Mouse (Mus musculus) neural tube, embryonic 14.5 days (tissue): ENCODE results near the gene Btbd35f21. TPM values are rescaled to one million over a fixed set of nuclear protein-coding genes. Genes with fewer than 3 reads are reported as not detected.
"Not testable (repeated sequence)": the region's sequence is repeated elsewhere in the genome, so short reads cannot be mapped to it uniquely, and the experiment has no call there.

ENCODE experiments used
- ATAC-seq: fragments of 200-750 bp; cut with Nextera tagmentation; 2 replicates; pipeline ENCODE4 v1.8.0; 2017; ENCODE audit warnings: low read depth, mild to moderate bottlenecking, moderate TSS enrichment, moderate library complexity
- H3K27ac ChIP-seq: fragments of 300-500 bp; sonication (generic); 2 replicates; pipeline ENCODE4 v1.5.1; 2014; ENCODE audit warnings: low read depth, mild to moderate bottlenecking, control low read depth, low read length, moderate library complexity, mixed read lengths
- H3K27me3 ChIP-seq: fragments of 300-500 bp; sonication (generic); 2 replicates; pipeline ENCODE4 v1.6.1; 2014; ENCODE audit warnings: low read length; ENCODE audit not compliant: control insufficient read depth, insufficient read depth
- H3K36me3 ChIP-seq: fragments of 300-500 bp; sonication (generic); 2 replicates; pipeline ENCODE4 v1.6.1; 2014; ENCODE audit warnings: low read length, mixed read lengths; ENCODE audit not compliant: control insufficient read depth, insufficient read depth
- H3K4me1 ChIP-seq: fragments of 300-500 bp; sonication (generic); 2 replicates; pipeline ENCODE4 v1.6.1; 2014; ENCODE audit warnings: low read length; ENCODE audit not compliant: control insufficient read depth, insufficient read depth
- H3K4me2 ChIP-seq: fragments of 300-500 bp; sonication (generic); 2 replicates; pipeline ENCODE4 v1.6.1; 2014; ENCODE audit warnings: mild to moderate bottlenecking, low read depth, low read length, control low read depth
- H3K4me3 ChIP-seq: fragments of 300-500 bp; sonication (generic); 2 replicates; pipeline ENCODE4 v1.5.1; 2014; ENCODE audit warnings: low read depth, low read length, control low read depth, mixed read lengths
- H3K9ac ChIP-seq: fragments of 300-500 bp; sonication (generic); replicated peaks from 2 replicates; pipeline ENCODE4 v1.6.1; 2014; ENCODE audit warnings: low read depth, mild to moderate bottlenecking, control low read depth, low read length, mixed read lengths
- H3K9me3 ChIP-seq: fragments of 300-500 bp; sonication (generic); 2 replicates; pipeline ENCODE4 v1.6.1; 2016; ENCODE audit warnings: low read length; ENCODE audit not compliant: control insufficient read depth
- WGBS: fragments of 180-500 bp; shearing (Covaris S2); extraction: QIAGEN DNeasy Blood & Tissue Kit; methylation state at CpG from one replicate; pipeline ENCODE4 v1.1.7; 2014; 5-methylcytosine and 5-hydroxymethylcytosine counted together
- polyA plus RNA-seq: library from polyadenylated mRNA; unstranded; fragments of >200 nt; fragmentation: Nextera tagmentation; extraction: Ambion mirVana; gene quantifications from 2 replicates; pipeline ENCODE4 v1.2.1, GENCODE M21; 2014

Btbd35f21 gene
- polyA plus RNA-seq: not detected in 2 replicates

- not testable (repeated sequence) for H3K9me3 ChIP-seq, H3K4me1 ChIP-seq, H3K27me3 ChIP-seq, ATAC-seq, H3K4me2 ChIP-seq, H3K9ac ChIP-seq, H3K4me3 ChIP-seq, H3K36me3 ChIP-seq, H3K27ac ChIP-seq
- no CpG with 5 or more reads among the region's 2 CpGs for WGBS
Observed at GRCm38 (mm10) chrX:32725809-32726208, at the start of gene Btbd35f21. Gene Btbd35f21, plus strand, starts transcription at chrX:32726109.

Other genes with a start within 250 kb of the Btbd35f21 start
- not detected in 2 replicates for gene Btbd35f1, start 166.1 kb upstream of the Btbd35f21 start, polyA plus RNA-seq
- gene Gm5926, start 75.4 kb upstream of the Btbd35f21 start, polyA plus RNA-seq: not detected in 2 replicates
- gene Btbd35f30, start 168.5 kb downstream of the Btbd35f21 start, polyA plus RNA-seq: not detected in 2 replicates
- not detected in 2 replicates for gene Gm21789, start 215.7 kb downstream of the Btbd35f21 start, polyA plus RNA-seq
- gene Btbd35f5, start 247.8 kb downstream of the Btbd35f21 start, polyA plus RNA-seq: not detected in 2 replicates